Mouse (Mus musculus) brain, embryonic 14.5 days (tissue): ENCODE data around the gene Stx8. TPM values are rescaled to one million over a fixed set of nuclear protein-coding genes. Genes with fewer than 3 reads are reported as not detected.
A peak's percentile ranks its signal among the peaks of the same experiment; 100 is the strongest.

Source experiments
- DNase-seq: peaks from one replicate; pipeline ENCODE4 v3.0.0-alpha.2; 2011; ENCODE audit warnings: low read depth
- CTCF ChIP-seq: fragments of 200-500 bp; IDR thresholded peaks from 2 replicates; pipeline ENCODE4 v1.5.1; 2012; ENCODE audit warnings: inconsistent platforms, mild to moderate bottlenecking, moderate library complexity, borderline replicate concordance; ENCODE audit not compliant: insufficient read depth, insufficient read length; ENCODE audit errors: extremely low read depth
- POLR2A ChIP-seq: fragments of 200-500 bp; IDR thresholded peaks from 2 replicates; pipeline ENCODE4 v1.6.1; 2012; ENCODE audit warnings: mild to moderate bottlenecking, inconsistent platforms, borderline replicate concordance; ENCODE audit not compliant: poor library complexity, insufficient read depth, insufficient read length, severe bottlenecking; ENCODE audit errors: extremely low read depth
- polyA plus RNA-seq: library from polyadenylated mRNA; depleted of rRNA; stranded (reverse); fragments of >200 nt; gene quantifications from 2 replicates; pipeline ENCODE4 v1.2.3, GENCODE M21; 2012

Gene Stx8
- polyA plus RNA-seq, 1 experiment = 23.4 TPM

DNA sequence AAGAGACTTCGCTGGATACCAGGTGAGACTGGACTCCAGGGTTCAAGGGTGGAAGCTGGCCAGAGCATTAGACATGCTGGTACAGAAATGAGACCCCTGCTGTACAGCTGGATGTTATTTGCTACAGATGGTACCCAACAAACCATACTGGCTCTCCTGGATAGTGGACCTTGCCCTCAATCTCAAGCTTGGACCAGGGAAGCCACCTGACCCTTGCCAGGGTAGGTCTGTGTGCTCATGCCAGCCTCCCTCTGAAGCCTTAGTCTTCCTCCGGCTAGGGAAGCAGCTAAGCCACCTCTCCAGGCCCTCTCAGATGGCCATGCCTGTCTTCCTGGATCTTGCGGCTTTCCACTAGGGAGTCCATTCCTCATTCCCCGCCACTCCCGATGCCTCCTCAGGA is 244.7 kb downstream of the Stx8 start:
- no peak for DNase-seq
- TF ChIP-seq POLR2A (no peak), CTCF (no peak)

- no peak for DNase-seq
- TF ChIP-seq POLR2A (no peak), CTCF (peak; percentile 46; the same call in 1 of the 2 replicates)
Measured at GRCm38 (mm10) chr11:68211924-68212578, 246.1 kb downstream of the Stx8 start.

- DNase-seq = no peak
- TF ChIP-seq POLR2A (no peak), CTCF (no peak)
Measured at GRCm38 (mm10) chr11:68213896-68214295, 247.9 kb downstream of the Stx8 start.

GRCm38 (mm10) chr11:68214496-68215205 is 248.7 kb downstream of the Stx8 start:
- no peak for TF ChIP-seq POLR2A
- TF ChIP-seq CTCF = no peak
- no peak for DNase-seq

- peak; percentile 94 for DNase-seq
- TF ChIP-seq CTCF = no peak
- TF ChIP-seq POLR2A = no peak
Measured at GRCm38 (mm10) chr11:68215206-68215912, 249.4 kb downstream of the Stx8 start.

DNA sequence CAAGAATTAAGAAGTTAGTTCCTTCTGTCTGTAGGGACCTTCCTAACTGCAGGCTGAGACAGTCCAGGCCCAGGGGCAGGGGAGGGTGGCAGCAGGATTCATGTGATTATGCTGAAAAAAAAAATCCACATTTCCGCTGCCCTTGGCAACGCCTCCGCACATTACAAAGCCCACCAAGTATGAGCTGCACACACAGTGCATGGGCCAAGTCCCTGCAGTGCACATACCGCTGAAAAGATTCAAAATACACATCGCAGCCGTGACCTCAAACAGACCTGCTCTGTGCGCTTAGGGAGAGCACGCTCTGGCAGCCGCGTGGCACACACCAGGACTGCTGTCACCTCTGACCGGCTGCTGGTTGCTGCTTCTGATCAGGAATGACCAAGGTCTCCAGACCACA is 250.0 kb downstream of the Stx8 start:
- TF ChIP-seq POLR2A (no peak), CTCF (no peak)
- peak; percentile 72 for DNase-seq

DNA sequence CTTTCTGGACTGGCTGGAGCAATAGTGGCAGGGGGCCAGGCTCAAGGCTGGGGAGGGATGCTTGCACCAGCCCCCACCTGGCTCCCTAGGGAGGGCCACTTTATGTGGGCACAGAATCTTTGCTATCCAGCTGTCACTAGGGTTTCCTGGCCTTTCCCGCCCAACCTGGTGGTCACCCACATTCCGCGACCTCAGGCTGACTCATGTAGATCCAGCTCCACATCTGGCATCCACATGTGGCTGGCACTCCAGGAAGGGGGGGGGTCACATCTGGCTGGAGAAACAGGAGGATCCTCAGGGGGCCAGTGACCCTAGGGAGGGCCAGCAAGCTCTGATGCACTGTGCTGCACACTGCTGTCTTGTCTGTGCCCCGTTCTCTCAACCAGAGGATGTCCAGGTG is 254.7 kb downstream of the Stx8 start:
- TF ChIP-seq CTCF (no peak), POLR2A (no peak)
- no peak for DNase-seq

- no peak for DNase-seq
- TF ChIP-seq CTCF = no peak
- TF ChIP-seq POLR2A = no peak
Measured at GRCm38 (mm10) chr11:68222209-68222608, 256.2 kb downstream of the Stx8 start.

DNA sequence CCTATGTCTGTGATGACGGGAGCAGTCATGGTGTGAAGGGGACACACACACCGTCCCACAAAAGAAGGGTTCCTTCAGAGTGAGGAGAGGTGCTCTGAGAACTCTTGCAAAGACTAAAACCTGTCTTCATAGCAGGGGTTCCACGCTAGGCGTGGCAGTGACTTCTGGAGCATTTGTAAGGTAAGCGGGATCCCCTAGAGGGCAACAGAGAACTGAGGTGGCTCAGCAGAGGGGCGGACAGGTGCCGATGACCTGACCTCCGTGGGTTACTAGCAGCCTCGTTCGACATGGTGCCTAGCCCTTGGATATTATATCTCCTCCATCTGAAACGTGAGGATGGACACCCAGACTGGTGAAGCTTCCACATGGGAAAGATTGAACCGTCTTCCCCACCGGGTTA is 257.1 kb downstream of the Stx8 start:
- DNase-seq = no peak
- TF ChIP-seq POLR2A (no peak), CTCF (no peak)

DNA sequence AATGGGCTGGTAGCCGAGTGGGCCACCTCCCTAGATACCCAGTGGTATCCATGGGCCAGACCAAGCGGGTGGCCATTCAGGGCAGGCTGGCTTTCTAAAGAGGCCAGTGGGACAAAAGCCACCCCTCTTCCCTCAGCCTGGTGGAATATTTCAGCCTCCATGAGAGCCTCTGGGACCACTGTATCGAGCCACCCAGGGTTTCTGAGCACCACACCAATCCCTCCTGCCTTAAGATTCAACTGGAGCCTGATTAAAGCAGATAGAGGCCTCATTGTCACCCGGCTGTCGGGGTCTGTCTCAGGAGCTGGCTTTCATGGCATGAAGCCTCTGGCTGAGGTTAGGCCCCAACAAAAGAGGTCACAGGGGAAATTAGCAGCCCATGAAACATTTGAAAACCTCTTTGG is 260.7 kb downstream of the Stx8 start:
- TF ChIP-seq CTCF (no peak), POLR2A (no peak)
- DNase-seq = peak; percentile 34

DNA sequence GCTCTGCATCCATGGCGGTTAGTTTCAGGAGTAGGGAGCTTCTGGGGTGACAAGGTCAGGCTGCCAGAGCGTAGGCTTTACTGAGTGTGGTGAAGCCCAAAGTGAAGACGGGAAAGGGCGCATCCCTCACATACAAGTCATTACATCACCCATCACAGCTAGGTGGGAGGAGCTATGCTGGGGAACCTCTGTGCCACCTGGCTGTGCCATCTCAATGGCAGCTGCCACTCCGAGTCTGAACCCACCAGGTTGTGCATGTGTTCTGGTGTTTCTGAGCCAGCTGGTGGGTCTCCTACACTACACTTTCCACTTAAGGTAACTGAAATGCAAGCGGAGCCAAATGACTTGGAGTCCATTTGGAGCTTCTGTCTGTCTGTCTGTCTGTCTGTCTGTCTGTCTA is 261.8 kb downstream of the Stx8 start:
- no peak for TF ChIP-seq POLR2A
- TF ChIP-seq CTCF = no peak
- DNase-seq = no peak

DNA sequence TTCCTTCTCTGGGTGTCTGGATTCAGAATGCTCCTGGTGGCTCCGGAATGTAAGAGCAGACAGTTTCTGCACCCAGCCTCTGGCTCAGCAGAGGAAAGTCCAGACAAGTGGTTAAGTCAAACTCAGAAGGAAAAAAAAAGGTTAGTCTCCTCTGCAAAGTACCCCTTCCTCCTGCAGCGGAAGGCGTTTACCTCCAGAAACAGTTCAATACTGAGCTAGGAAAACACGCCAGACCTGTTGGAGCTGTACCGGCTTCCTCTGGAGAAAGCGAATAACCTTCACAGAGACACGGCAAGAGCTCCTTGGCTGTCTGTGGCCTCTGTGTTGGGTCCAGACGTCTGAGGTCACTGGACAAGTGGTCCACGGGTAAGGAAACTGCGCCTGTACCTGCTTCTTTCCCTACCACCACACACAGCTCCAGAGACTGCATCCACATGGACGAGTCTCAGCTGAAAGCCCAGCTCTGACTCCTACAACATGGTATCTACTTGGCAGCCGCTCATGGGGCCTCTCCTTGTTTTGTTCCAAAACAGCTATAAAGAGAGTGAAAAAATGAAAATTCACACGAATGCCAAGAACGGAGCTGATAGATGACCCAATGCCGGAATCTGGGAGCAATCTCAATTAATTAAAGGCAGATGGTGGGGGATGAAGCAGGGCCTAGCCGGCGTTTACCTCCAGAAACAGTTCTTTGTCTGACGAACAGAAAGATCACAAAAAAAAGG is 263.1 kb downstream of the Stx8 start:
- TF ChIP-seq CTCF (no peak), POLR2A (no peak)
- DNase-seq = peak; percentile 41
